Mouse (Mus musculus) inflammation-experienced regulatory T-cells, adult 6 months (primary cell): ENCODE results near the gene Aifm1. TPM values are rescaled to one million over a fixed set of nuclear protein-coding genes. Genes with fewer than 3 reads are reported as not detected.
"Not testable (repeated sequence)": the region's sequence is repeated elsewhere in the genome, so short reads cannot be mapped to it uniquely, and the experiment has no call there.

Experiments
- ATAC-seq: one replicate; pipeline ENCODE4 v1.8.0; 2017
- polyA plus RNA-seq, 3 experiments: library from polyadenylated mRNA; unstranded; fragments of 100-300 nt; shearing (Covaris generic); gene quantifications; one replicate each; pipeline ENCODE4 v1.2.1; 2017

Aifm1 gene
- polyA plus RNA-seq, 3 experiments from 2014 or later, result 28.1 to 40.4 (median 33.4) TPM

DNA sequence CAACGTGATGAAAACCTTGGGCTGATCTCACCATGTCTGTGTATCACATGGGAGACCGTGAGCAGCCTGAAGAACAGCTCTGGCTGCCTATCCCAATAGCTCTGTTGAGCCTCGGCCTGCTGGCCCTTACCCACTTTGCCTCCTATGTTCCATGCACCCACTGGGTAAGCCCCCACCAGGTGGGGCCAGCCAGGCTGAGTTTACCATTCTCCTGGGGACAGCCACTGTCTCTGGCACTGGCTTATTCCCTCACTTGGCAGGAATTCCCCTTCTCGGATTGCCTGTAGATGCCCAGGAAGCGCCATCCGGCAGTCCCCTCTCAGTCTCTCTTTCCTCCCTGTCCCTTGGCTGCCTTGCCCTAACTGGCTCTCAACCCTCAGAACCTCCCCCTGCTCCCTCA is 56.4 kb downstream of the Aifm1 start:
- ATAC-seq, result no peak

DNA sequence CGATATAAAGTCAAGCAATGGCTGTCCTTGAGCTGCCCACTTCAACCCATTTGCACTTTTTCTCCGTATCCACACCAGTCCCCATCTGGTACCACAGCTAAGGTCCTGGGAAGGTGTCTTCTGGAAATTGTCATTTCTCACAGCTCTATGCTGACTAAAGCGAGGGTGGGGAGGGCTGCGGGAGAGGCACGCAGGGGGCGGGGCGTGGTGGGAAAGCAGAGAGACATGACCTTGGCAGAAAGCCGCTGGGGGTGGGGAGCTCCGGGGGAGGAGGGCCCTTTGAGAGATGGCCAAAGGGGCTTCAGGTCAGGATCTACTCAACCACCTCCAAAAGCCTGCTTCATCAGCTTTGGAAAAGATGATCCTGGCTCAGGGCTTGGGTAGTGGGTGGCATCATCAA is 58.3 kb downstream of the Aifm1 start:
- no peak for ATAC-seq

DNA sequence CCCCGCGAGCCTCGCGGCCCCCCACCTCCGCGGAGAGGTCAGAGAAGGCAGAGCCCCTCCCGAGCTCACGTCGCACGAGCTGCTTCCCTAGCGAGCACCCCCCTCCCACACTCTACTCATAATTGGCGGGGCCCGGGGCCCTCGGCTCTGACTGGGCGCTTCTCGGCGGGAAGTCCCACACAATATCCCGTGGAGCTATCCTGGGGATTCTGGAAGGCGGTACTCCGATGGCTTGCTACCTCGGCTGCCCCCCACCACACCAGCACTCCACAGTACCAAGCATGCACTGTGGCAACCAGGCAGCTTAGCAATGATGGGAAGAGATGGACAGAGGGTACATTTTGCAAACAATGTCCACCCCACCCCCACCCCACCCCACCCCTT is 58.9 kb downstream of the Aifm1 start:
- ATAC-seq, result peak; percentile 51

GRCm38 (mm10) chrX:48453736-48454494 is 59.4 kb downstream of the Aifm1 start:
- ATAC-seq, result peak; percentile 88

DNA sequence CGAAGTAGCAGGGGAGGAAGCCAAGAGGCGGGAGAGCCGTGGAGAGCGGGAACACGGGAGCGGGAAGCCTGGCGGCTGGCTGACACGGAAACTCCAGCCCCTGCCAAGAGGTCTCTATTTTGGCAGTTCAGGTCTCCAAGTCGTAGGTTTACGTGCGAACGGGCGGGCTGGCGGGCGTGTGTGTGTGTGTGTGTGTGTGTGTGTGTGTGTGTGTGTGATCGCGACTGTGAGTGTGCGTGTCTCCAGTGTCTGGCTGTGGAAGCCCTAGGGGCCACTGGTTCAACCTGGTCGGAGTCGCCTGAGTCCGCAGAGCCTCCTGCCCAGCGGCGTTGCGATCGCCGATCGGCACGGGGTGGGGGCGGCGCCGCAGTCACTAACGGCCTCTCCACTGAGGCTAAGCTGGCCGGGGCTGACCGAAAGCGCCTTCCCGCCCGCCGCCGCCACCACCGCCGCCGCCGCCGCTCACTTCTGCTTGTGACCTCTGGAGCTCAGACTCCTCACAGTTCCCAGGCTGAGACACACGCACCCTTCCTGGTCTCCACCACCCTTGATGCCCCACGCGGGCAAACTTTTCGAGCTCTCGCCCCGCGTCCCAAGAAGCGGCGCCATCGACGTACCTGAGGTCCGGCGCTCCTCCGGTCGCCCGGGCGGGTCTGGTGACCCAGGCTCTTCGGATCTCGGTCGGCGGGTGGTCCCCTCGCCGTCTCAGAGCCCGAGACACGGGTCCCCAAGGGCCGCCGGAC is 60.3 kb downstream of the Aifm1 start:
- ATAC-seq, result no peak

- ATAC-seq, result no peak
These were observed 61.0 kb downstream of the Aifm1 start for GRCm38 (mm10) chrX:48452231-48452890.

- ATAC-seq, result no peak
These were observed 63.7 kb downstream of the Aifm1 start for GRCm38 (mm10) chrX:48449646-48450045.

- no peak for ATAC-seq
These were observed 68.7 kb downstream of the Aifm1 start for GRCm38 (mm10) chrX:48444677-48445076.

DNA sequence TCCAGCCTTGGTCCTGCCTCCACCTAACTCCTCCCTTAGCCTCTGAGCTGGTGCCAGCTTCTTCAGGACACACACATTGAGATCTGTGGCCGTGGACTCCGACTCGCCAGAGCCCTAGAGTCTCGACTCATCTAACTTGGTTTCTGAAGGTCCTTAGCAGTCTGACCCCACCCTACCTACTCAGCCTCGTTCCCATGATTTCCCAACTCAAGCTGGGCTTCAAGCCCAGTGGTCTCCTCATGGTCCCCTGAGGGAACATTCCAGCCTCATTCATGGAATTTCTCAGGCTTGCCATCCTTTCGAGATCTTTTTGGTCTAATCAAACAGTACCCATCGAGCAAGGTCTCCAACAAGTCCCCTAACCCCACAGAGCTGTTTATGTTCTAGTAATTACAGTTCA is 71.4 kb downstream of the Aifm1 start:
- no peak for ATAC-seq

- no peak for ATAC-seq
These were observed 71.8 kb downstream of the Aifm1 start for GRCm38 (mm10) chrX:48441548-48441947.

- ATAC-seq, result peak; percentile 63
These were observed 74.3 kb downstream of the Aifm1 start for GRCm38 (mm10) chrX:48439036-48439435.

- ATAC-seq, result not testable (repeated sequence)
These were observed 77.3 kb downstream of the Aifm1 start for GRCm38 (mm10) chrX:48436082-48436481.

DNA sequence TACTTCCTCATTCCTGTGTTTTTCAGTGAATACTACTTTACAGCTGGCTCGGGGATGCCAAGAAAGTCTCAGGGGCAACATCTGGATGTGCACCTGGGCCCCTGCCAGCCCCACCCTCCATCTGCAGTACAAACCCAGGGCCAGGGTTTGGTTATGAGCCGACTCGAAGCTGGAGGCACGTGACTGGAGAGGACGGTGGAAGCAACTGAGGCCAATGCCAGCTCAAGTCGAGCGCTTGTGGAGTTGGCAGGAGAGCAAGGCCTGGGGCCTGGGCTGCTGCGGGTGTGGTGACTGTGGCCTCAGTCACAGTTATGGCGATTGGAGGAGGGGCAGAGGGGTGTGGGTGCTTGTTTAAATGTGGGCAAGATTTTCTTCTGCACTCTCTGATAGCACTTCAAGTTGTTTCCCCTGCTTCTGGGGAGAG is 77.9 kb downstream of the Aifm1 start:
- no peak for ATAC-seq

DNA sequence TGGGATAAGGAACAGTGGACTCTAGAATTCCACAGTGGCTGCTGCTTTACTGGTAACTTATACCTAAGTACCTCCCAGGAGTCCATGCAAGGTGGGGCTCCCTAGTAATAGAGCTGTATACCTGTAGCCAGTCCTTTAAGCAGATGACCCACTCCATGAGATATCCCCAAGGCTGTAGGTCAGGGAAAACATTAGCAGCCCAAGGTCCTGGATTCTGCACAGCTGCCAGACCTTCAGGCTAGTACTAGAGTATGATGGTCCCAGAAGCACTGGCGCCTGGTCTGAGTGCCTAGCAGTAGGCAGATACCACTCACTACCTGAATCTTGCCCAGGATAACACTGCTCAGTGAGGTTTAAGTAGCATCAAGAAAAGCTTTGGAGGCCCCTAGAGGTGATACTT is 79.1 kb downstream of the Aifm1 start:
- ATAC-seq, result no peak

DNA sequence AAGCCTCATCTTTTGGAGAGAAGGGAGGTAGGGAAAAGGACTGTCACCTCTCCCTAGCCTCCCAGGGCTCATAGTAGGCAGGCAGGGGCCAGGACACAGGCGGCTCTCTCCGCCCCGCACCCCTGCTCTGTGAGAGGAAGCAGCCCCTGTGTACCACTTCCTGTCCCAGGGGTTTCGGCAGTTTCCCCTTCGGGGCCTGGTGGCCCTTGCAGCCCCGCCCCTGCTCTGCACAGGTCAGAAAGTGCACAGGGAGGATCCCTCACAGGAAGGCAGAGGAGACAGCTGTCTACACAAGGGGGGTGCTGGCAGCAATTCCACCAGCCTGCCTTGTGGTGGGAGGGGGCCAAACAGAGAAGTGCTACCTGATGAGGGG is 79.8 kb downstream of the Aifm1 start:
- peak; percentile 82 for ATAC-seq

DNA sequence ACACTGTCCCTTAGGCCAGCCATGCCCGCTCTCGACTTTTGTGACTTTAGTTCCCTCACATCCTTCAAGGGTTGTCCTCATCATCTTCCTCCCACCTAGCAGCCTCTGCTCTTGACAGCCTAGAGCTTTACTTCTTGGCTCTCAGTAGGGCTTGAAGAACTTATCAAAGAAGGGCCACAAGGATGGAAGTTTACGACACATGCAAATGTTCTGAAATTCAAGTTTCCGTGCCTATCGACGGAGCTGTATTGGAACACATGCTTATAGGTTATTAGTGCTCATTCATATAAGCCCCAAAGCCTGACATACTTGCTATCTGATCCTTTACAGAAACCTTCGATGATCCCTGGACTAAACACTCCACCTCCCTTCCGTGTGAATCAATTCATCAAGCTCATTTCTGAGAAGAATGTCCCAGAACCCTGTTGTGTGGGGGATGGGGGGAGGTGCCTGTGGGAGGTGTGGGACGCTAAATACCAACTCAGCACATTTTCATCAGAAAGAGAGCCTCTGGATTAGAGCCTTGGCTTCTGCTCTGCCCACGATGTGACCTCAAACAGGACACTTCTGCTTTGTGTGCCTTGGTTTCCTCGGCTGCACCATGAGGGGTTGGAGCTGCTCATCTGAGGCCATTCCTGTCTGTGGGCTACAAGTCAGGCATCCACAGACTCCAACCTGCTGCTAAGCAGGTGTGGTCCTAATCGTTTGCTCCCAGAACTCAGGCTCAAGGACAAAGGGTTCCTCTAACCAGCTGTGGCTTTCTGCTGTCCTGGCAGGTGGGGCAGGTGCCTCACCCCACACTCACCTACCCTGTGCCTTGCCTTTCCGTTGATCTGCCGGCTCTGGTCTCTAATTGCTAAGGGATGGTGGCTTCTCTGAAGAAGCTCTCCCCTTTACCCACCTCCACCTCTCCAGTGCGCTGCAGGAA is 80.5 kb downstream of the Aifm1 start:
- peak; percentile 13 for ATAC-seq

- ATAC-seq, result peak; percentile 28
These were observed 83.8 kb downstream of the Aifm1 start for GRCm38 (mm10) chrX:48429538-48429937.

- ATAC-seq, result no peak
These were observed 84.3 kb downstream of the Aifm1 start for GRCm38 (mm10) chrX:48429100-48429499.

GRCm38 (mm10) chrX:48428642-48429041 is 84.7 kb downstream of the Aifm1 start:
- ATAC-seq, result no peak

- no peak for ATAC-seq
These were observed 85.1 kb downstream of the Aifm1 start for GRCm38 (mm10) chrX:48428241-48428640.

DNA sequence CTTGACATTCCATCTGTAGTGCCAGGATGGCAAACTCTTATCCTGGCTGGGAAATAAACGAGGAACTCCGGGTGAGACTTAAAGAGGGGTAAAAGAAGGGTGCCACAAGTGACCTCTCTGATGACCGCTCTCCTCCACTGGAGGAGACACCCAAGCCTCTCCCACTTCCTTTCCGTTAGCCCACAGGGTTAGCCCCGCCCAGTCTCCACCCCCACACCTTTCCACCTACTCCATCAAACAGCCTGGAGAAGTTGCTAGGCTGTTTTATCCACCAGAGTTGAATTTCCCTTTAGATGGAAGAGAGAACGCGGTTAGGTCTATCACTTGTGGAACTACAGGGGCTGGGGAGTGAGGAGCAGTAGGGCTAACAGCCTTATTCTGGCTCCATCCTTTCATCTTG is 88.1 kb downstream of the Aifm1 start:
- peak; percentile 19 for ATAC-seq
